Mouse (Mus musculus) left cerebral cortex, adult 18-20 months (tissue): ENCODE results near the gene Kcnh7. TPM values are rescaled to one million over a fixed set of nuclear protein-coding genes. Genes with fewer than 3 reads are reported as not detected.

Source experiments
- DNase-seq, 2 experiments: peaks; one replicate each; pipeline ENCODE4 v3.0.0; 2021 to 2022; ENCODE audit warnings: low spot score in 2 of 2, mixed read lengths in 1 of 2
- total RNA-seq, 2 experiments: library from RNA; stranded (reverse); gene quantifications; 2 replicates each; pipeline ENCODE4 v1.2.3; 2021

Gene Kcnh7
- total RNA-seq, 2 experiments from 2014 or later: 74.1 to 92.1 TPM

DNA sequence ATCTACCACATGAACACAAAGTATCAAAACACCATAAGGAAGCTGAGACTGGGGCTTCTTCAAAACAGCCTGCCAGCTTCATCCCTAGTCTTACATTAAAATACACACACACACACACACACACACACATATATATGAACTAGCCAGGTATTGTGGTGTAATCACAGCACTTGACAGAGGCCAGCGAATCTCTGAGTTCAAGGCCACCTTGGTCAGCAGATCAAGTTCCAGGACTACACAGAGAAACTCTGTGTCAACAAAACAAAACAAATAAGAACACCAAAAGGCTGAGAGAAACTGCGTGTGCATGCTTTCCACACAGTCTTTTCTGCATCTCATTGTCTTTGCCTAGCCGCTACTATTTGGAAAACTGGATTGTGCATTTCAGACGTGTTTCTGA lies 531.6 kb downstream of the Kcnh7 start:
- no peak for DNase-seq

GRCm38 (mm10) chr2:62651890-62652289 lies 532.2 kb downstream of the Kcnh7 start:
- no peak for DNase-seq

DNA sequence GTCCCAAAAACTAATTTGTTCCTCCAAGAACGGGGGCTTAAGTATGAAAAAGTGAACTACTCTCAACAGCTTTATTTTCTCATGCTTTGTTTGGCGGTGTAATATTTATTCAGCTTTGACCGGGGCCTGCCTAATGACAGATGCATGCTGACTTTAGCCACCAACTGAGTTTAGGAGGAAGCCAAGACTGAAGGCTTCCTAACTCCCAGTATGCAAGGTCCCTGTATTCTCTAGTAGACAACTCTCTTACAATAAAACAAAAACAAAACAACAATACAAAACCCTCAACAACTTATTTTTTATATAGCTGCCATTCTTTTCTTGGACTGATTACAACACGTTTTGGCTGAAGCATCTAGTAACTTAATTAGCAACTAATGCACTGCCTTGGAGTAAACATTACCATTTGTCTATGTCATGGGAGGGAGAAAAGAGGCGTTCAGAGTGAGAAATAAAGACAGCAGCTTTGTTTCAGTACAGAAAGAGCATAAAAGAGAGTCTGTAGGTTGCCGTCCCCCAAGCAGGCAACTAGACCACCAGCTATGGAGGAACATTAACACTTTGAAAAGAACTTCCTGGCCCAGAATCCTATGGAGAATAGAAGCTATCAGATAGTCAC lies 537.3 kb downstream of the Kcnh7 start:
- DNase-seq: no peak

- no peak for DNase-seq
Measured at GRCm38 (mm10) chr2:62646014-62646645, 538.0 kb downstream of the Kcnh7 start, which contains the start of gene Ifih1. Gene Ifih1 (minus strand): TSS chr2:62646255.

DNA sequence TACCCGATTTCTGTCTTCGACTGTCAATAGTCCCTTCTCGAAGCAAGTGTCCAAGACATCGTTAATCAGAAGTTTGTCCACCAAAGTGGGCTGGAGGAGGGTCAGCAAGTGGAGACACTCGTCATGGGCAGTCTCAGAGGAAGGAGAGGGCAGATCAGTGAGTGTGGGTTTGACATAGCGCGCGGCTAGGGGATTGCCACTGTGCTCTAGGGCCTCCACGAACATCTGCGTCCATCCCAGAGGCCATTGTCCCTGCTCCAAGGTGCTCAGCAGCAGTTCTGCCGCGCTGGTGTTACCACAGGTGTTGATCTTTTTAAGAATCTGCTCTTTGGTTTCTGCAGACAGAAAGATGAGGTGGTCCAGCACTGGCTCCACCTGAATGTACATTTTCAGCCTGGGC lies 538.6 kb downstream of the Kcnh7 start:
- DNase-seq: no peak

DNA sequence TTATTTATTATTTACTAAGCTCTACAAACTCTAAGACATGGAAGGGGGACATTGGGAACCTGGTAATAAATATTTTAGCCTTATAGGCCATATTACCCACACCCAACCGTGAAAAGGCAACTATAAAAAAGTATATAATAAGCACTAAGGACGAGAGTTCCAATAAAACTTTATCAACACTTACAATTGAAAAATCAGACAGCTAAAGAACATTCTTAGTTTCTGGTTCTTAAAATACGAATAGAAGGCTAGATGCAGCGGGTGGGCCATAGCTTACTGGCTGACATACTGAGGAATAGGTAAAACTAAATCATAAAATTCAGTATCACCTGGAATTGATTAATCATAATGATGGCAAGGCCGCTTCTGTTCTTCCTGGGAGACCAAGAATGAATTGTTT lies 539.2 kb downstream of the Kcnh7 start:
- DNase-seq: no peak
